Mouse (Mus musculus): Measurements from ENCODE around the gene 4921504E06Rik. TPM values are rescaled to one million over a fixed set of nuclear protein-coding genes. Genes with fewer than 3 reads are reported as not detected.

Gene 4921504E06Rik
- polyA plus RNA-seq, 1 experiment from 2014 or later, result not detected

- Histone ChIP-seq H3K27me3 (no peaks in the 10 kb centered on the region), H3K36me3 (no peaks in the 10 kb centered on the region), H3K4me1 (replicated peaks) (no peaks in the 10 kb centered on the region), H3K9me3 (replicated peaks) (no peaks in the 10 kb centered on the region), H3K27ac (no peak overlapping the region), H3K4me3 (no peak overlapping the region), H3K4me2 (no peak overlapping the region), H3K9ac (no peak overlapping the region)
- 80% methylated on average over 1 of the region's 1 CpGs for WGBS
- no peak for ATAC-seq (replicated peaks; ENCODE audit: insufficient number of reproducible peaks, insufficient read depth, low FRiP score, low read depth)
Observed at GRCm38 (mm10) chr2:19505744-19506143, 48.0 kb downstream of the 4921504E06Rik start.

- no peaks in the 10 kb centered on the region for H3K9me3 ChIP-seq (replicated peaks)
- H3K4me1 ChIP-seq (replicated peaks), result no peaks in the 10 kb centered on the region
- WGBS, result 67% methylated on average over 3 of the region's 3 CpGs
- H3K4me2 ChIP-seq, result no peak overlapping the region
- H3K9ac ChIP-seq, result no peak overlapping the region
- no peak overlapping the region for H3K4me3 ChIP-seq
- H3K27ac ChIP-seq, result no peak overlapping the region
- no peak for ATAC-seq (replicated peaks; ENCODE audit: insufficient number of reproducible peaks, insufficient read depth, low FRiP score, low read depth)
- no peaks in the 10 kb centered on the region for H3K27me3 ChIP-seq
- H3K36me3 ChIP-seq, result no peaks in the 10 kb centered on the region
Observed at GRCm38 (mm10) chr2:19490262-19490661, 63.5 kb downstream of the 4921504E06Rik start.

GRCm38 (mm10) chr2:19461940-19462339 lies 91.8 kb downstream of the 4921504E06Rik start:
- peaks cover 22% of the 10 kb centered on the region for H3K27me3 ChIP-seq

GRCm38 (mm10) chr2:19458785-19459184 lies 94.9 kb downstream of the 4921504E06Rik start:
- 45% methylated on average over 2 of the region's 2 CpGs for WGBS
- no peaks in the 10 kb centered on the region for H3K9me3 ChIP-seq (replicated peaks)
- H3K4me2 ChIP-seq, result no peak overlapping the region
- H3K27me3 ChIP-seq, result peaks cover 53% of the 10 kb centered on the region
- H3K27ac ChIP-seq, result no peak overlapping the region
- H3K4me1 ChIP-seq (replicated peaks), result no peaks in the 10 kb centered on the region
- H3K9ac ChIP-seq, result no peak overlapping the region
- no peaks in the 10 kb centered on the region for H3K36me3 ChIP-seq
- H3K4me3 ChIP-seq, result no peak overlapping the region
- no peak for ATAC-seq (replicated peaks; ENCODE audit: insufficient number of reproducible peaks, insufficient read depth, low FRiP score, low read depth)

More at GRCm38 (mm10) chr2:19461940-19462339, 91.8 kb downstream of the 4921504E06Rik start:
- Histone ChIP-seq H3K9ac (no peak overlapping the region), H3K4me2 (no peak overlapping the region), H3K27ac (no peak overlapping the region), H3K4me3 (no peak overlapping the region), H3K36me3 (no peaks in the 10 kb centered on the region), H3K4me1 (replicated peaks) (no peaks in the 10 kb centered on the region), H3K9me3 (replicated peaks) (no peaks in the 10 kb centered on the region)
- WGBS, result 35% methylated on average over 2 of the region's 2 CpGs
- no peak for ATAC-seq (replicated peaks; ENCODE audit: insufficient number of reproducible peaks, insufficient read depth, low FRiP score, low read depth)

GRCm38 (mm10) chr2:19455857-19456482 lies 97.7 kb downstream of the 4921504E06Rik start:
- Histone ChIP-seq H3K9me3 (replicated peaks) (no peaks in the 10 kb centered on the region), H3K4me2 (no peak overlapping the region), H3K27me3 (peaks cover 82% of the 10 kb centered on the region), H3K9ac (no peak overlapping the region), H3K4me1 (replicated peaks) (no peaks in the 10 kb centered on the region), H3K36me3 (no peaks in the 10 kb centered on the region), H3K27ac (no peak overlapping the region), H3K4me3 (no peak overlapping the region)
- no peak for ATAC-seq (replicated peaks; ENCODE audit: insufficient number of reproducible peaks, insufficient read depth, low FRiP score, low read depth)
- WGBS, result 20% methylated on average over 10 of the region's 10 CpGs

- no peak overlapping the region for H3K9ac ChIP-seq
- no peak for ATAC-seq (replicated peaks; ENCODE audit: insufficient number of reproducible peaks, insufficient read depth, low FRiP score, low read depth)
- no peak overlapping the region for H3K4me3 ChIP-seq
- no peaks in the 10 kb centered on the region for H3K4me1 ChIP-seq (replicated peaks)
- H3K4me2 ChIP-seq, result no peak overlapping the region
- peaks cover 89% of the 10 kb centered on the region for H3K27me3 ChIP-seq
- no peaks in the 10 kb centered on the region for H3K9me3 ChIP-seq (replicated peaks)
- H3K36me3 ChIP-seq, result no peaks in the 10 kb centered on the region
- 8% methylated on average over 5 of the region's 5 CpGs for WGBS
- no peak overlapping the region for H3K27ac ChIP-seq
Observed at GRCm38 (mm10) chr2:19455228-19455627, 98.5 kb downstream of the 4921504E06Rik start.

GRCm38 (mm10) chr2:19452531-19453055 lies 101.1 kb downstream of the 4921504E06Rik start:
- H3K9me3 ChIP-seq (replicated peaks), result no peaks in the 10 kb centered on the region
- H3K36me3 ChIP-seq, result no peaks in the 10 kb centered on the region
- no peak overlapping the region for H3K27ac ChIP-seq
- no peak overlapping the region for H3K4me3 ChIP-seq
- ATAC-seq (replicated peaks; ENCODE audit: insufficient number of reproducible peaks, insufficient read depth, low FRiP score, low read depth), result no peak
- H3K4me2 ChIP-seq, result no peak overlapping the region
- H3K27me3 ChIP-seq, result peaks cover 99% of the 10 kb centered on the region
- WGBS, result under 1% methylated on average over 19 of the region's 19 CpGs
- H3K4me1 ChIP-seq (replicated peaks), result peaks cover 6% of the 10 kb centered on the region
- H3K9ac ChIP-seq, result no peak overlapping the region

- WGBS, result 43% methylated on average over 4 of the region's 4 CpGs
- Histone ChIP-seq H3K9me3 (replicated peaks) (no peaks in the 10 kb centered on the region), H3K4me1 (replicated peaks) (peaks cover 23% of the 10 kb centered on the region), H3K27me3 (peaks cover 97% of the 10 kb centered on the region), H3K27ac (no peak overlapping the region), H3K4me3 (no peak overlapping the region), H3K9ac (no peak overlapping the region), H3K4me2 (no peak overlapping the region), H3K36me3 (no peaks in the 10 kb centered on the region)
- no peak for ATAC-seq (replicated peaks; ENCODE audit: insufficient number of reproducible peaks, insufficient read depth, low FRiP score, low read depth)
Observed at GRCm38 (mm10) chr2:19449308-19449707, 104.4 kb downstream of the 4921504E06Rik start.

GRCm38 (mm10) chr2:19448042-19448700 lies 105.5 kb downstream of the 4921504E06Rik start:
- no peak; the same call in 1 of the 2 replicates for ATAC-seq (replicated peaks; ENCODE audit: insufficient number of reproducible peaks, insufficient read depth, low FRiP score, low read depth)
- H3K9ac ChIP-seq, result no peak overlapping the region; the same call in 1 of the 2 replicates

GRCm38 (mm10) chr2:19446746-19447145 lies 107.0 kb downstream of the 4921504E06Rik start:
- Histone ChIP-seq H3K4me2 (no peak overlapping the region), H3K27ac (no peak overlapping the region), H3K27me3 (peaks cover 96% of the 10 kb centered on the region), H3K36me3 (no peaks in the 10 kb centered on the region), H3K9ac (no peak overlapping the region), H3K4me3 (no peak overlapping the region; the same call in 1 of the 2 replicates), H3K4me1 (replicated peaks) (peaks cover 23% of the 10 kb centered on the region), H3K9me3 (replicated peaks) (no peaks in the 10 kb centered on the region)
- ATAC-seq (replicated peaks; ENCODE audit: insufficient number of reproducible peaks, insufficient read depth, low FRiP score, low read depth), result no peak
- 7% methylated on average over 7 of the region's 7 CpGs for WGBS

More at GRCm38 (mm10) chr2:19448042-19448700, 105.5 kb downstream of the 4921504E06Rik start:
- H3K9me3 ChIP-seq (replicated peaks), result no peaks in the 10 kb centered on the region
- no peak overlapping the region for H3K27ac ChIP-seq
- H3K4me1 ChIP-seq (replicated peaks), result peaks cover 23% of the 10 kb centered on the region
- H3K4me3 ChIP-seq, result peak overlapping the region; percentile 41
- no peaks in the 10 kb centered on the region for H3K36me3 ChIP-seq
- peak overlapping the region; percentile 71 for H3K4me2 ChIP-seq
- 1% methylated on average over 31 of the region's 31 CpGs for WGBS
- peaks cover 96% of the 10 kb centered on the region for H3K27me3 ChIP-seq

GRCm38 (mm10) chr2:19445871-19446501 lies 107.7 kb downstream of the 4921504E06Rik start:
- Histone ChIP-seq H3K9ac (no peak overlapping the region), H3K27me3 (peaks cover 94% of the 10 kb centered on the region), H3K27ac (no peak overlapping the region), H3K4me3 (peak overlapping the region; percentile 39), H3K4me1 (replicated peaks) (peaks cover 23% of the 10 kb centered on the region), H3K4me2 (peak overlapping the region; percentile 60), H3K36me3 (no peaks in the 10 kb centered on the region), H3K9me3 (replicated peaks) (no peaks in the 10 kb centered on the region)
- 1% methylated on average over 67 of the region's 67 CpGs for WGBS
- ATAC-seq (replicated peaks; ENCODE audit: insufficient number of reproducible peaks, insufficient read depth, low FRiP score, low read depth), result no peak

All from heart, embryonic 15.5 days (tissue).